Mouse (Mus musculus) G1E (cell line): Measurements from ENCODE around the gene Iffo1. TPM values are rescaled to one million over a fixed set of nuclear protein-coding genes. Genes with fewer than 3 reads are reported as not detected.
A peak's percentile ranks its signal among the peaks of the same experiment; 100 is the strongest.

ENCODE experiments used
- ATAC-seq: 2 replicates; pipeline ENCODE4 v1.8.0; 2016; ENCODE audit warnings: mild to moderate bottlenecking; ENCODE audit not compliant: insufficient number of reproducible peaks, poor library complexity, low FRiP score, severe bottlenecking; ENCODE audit errors: extremely low read depth
- DNase-seq: peaks from one replicate; pipeline ENCODE4 v3.0.0; 2012; ENCODE audit warnings: low spot score
- H3K27me3 ChIP-seq: 2 replicates; pipeline ENCODE4 v1.6.1; 2012; ENCODE audit warnings: mild to moderate bottlenecking, low read length, inconsistent platforms; ENCODE audit not compliant: insufficient read depth
- H3K36me3 ChIP-seq: replicated peaks from 2 replicates; pipeline ENCODE3; 2012; ENCODE audit warnings: mild to moderate bottlenecking, inconsistent platforms
- H3K4me1 ChIP-seq: 2 replicates; pipeline ENCODE4 v1.6.1; 2012; ENCODE audit warnings: low read depth, low read length, inconsistent platforms, mixed read lengths; ENCODE audit not compliant: insufficient read depth
- H3K4me3 ChIP-seq: 2 replicates; pipeline ENCODE4 v1.5.1; 2012; ENCODE audit warnings: low read depth, mild to moderate bottlenecking, inconsistent platforms, low read length, moderate library complexity, mixed read lengths
- H3K9me3 ChIP-seq: replicated peaks from 2 replicates; pipeline ENCODE4 v1.6.1; 2012; ENCODE audit warnings: inconsistent platforms
- CTCF ChIP-seq: IDR thresholded peaks from 2 replicates; pipeline ENCODE4 v1.5.1; 2012; ENCODE audit warnings: low read depth, low read length, inconsistent platforms, mixed read lengths
- GATA1 ChIP-seq: IDR thresholded peaks from 2 replicates; pipeline ENCODE4 v1.6.1; 2012; ENCODE audit warnings: borderline replicate concordance, low read length, inconsistent platforms, mixed read lengths
- GATA2 ChIP-seq: IDR thresholded peaks from 2 replicates; pipeline ENCODE4 v1.6.1; 2012; ENCODE audit warnings: low read depth, low read length, inconsistent platforms, borderline replicate concordance
- POLR2AphosphoS5 ChIP-seq: IDR thresholded peaks from 2 replicates; pipeline ENCODE4 v1.6.1; 2012; ENCODE audit warnings: low read depth, low read length, inconsistent platforms; ENCODE audit not compliant: insufficient replicate concordance
- TAL1 ChIP-seq: conservative IDR thresholded peaks from 2 replicates; pipeline ENCODE4 v1.6.1; 2012; ENCODE audit warnings: low read depth, low read length, inconsistent platforms, mixed read lengths
- polyA plus RNA-seq: library from polyadenylated mRNA; stranded (reverse); fragments of >175 nt; gene quantifications from 2 replicates; pipeline ENCODE4 v1.2.3, GENCODE M21; 2012
- total RNA-seq, 2 experiments: library from RNA; stranded (forward) in 1 of 2; stranded (reverse) in 1 of 2; fragments of 200-1000 nt in 1 of 2; fragments of >200 nt in 1 of 2; fragmentation: Nextera tagmentation in 1 of 2; gene quantifications; 2 replicates each; pipeline ENCODE4 v1.2.3; 2014 to 2017

The Iffo1 gene
- total and polyA plus RNA-seq, 3 experiments: 14.5 to 26.9 (median 25.1) TPM

GRCm38 (mm10) chr6:125149569-125149950 lies 4.5 kb downstream of the Iffo1 start:
- no peak for DNase-seq
- Histone ChIP-seq H3K4me1 (peaks cover 83% of the 10 kb centered on the region), H3K9me3 (no peaks in the 10 kb centered on the region), H3K4me3 (no peak overlapping the region), H3K27me3 (no peaks in the 10 kb centered on the region), H3K36me3 (peaks cover 87% of the 10 kb centered on the region)
- ATAC-seq: no peak
- no peak for TF ChIP-seq GATA2
- no peak for TF ChIP-seq GATA1
- no peak for TF ChIP-seq POLR2AphosphoS5
- TF ChIP-seq CTCF: no peak
- no peak for TF ChIP-seq TAL1

GRCm38 (mm10) chr6:125152212-125153017 lies 7.4 kb downstream of the Iffo1 start:
- ATAC-seq: peak; percentile 69
- peaks cover 95% of the 10 kb centered on the region for H3K36me3 ChIP-seq
- H3K9me3 ChIP-seq: no peaks in the 10 kb centered on the region
- H3K4me1 ChIP-seq: peaks cover 80% of the 10 kb centered on the region
- TF ChIP-seq CTCF: no peak
- no peak for TF ChIP-seq POLR2AphosphoS5
- no peak for TF ChIP-seq GATA2
- peak; percentile 35 for DNase-seq
- H3K4me3 ChIP-seq: peak overlapping the region; percentile 64; the same call in 1 of the 2 replicates
- no peaks in the 10 kb centered on the region for H3K27me3 ChIP-seq

- ATAC-seq (no peak), DNase-seq (no peak)
- Histone ChIP-seq H3K9me3 (no peaks in the 10 kb centered on the region), H3K36me3 (peaks cover 95% of the 10 kb centered on the region), H3K4me1 (peaks cover 76% of the 10 kb centered on the region), H3K4me3 (peak overlapping the region; percentile 64; the same call in 1 of the 2 replicates), H3K27me3 (no peaks in the 10 kb centered on the region)
- TF ChIP-seq GATA2: no peak
- TF ChIP-seq CTCF: no peak
- TF ChIP-seq TAL1: no peak
- no peak for TF ChIP-seq GATA1
- TF ChIP-seq POLR2AphosphoS5: no peak
Observed at GRCm38 (mm10) chr6:125153018-125153389, 8.0 kb downstream of the Iffo1 start.

GRCm38 (mm10) chr6:125153682-125154081 lies 8.6 kb downstream of the Iffo1 start:
- peaks cover 71% of the 10 kb centered on the region for H3K4me1 ChIP-seq
- TF ChIP-seq CTCF: no peak
- no peak for TF ChIP-seq GATA2
- no peak for TF ChIP-seq POLR2AphosphoS5
- no peak for TF ChIP-seq TAL1
- TF ChIP-seq GATA1: no peak
- ATAC-seq (no peak), DNase-seq (no peak)
- peaks cover 92% of the 10 kb centered on the region for H3K36me3 ChIP-seq
- no peaks in the 10 kb centered on the region for H3K27me3 ChIP-seq
- H3K4me3 ChIP-seq: no peak overlapping the region
- H3K9me3 ChIP-seq: no peaks in the 10 kb centered on the region

GRCm38 (mm10) chr6:125154550-125154949 lies 9.5 kb downstream of the Iffo1 start:
- H3K4me3 ChIP-seq: no peak overlapping the region
- H3K27me3 ChIP-seq: no peaks in the 10 kb centered on the region
- H3K36me3 ChIP-seq: peaks cover 92% of the 10 kb centered on the region
- peaks cover 71% of the 10 kb centered on the region for H3K4me1 ChIP-seq
- ATAC-seq (no peak), DNase-seq (no peak)
- no peaks in the 10 kb centered on the region for H3K9me3 ChIP-seq
- TF ChIP-seq POLR2AphosphoS5: no peak
- no peak for TF ChIP-seq GATA2
- no peak for TF ChIP-seq TAL1

- TF ChIP-seq GATA2 (no peak), CTCF (no peak), TAL1 (no peak), POLR2AphosphoS5 (no peak), GATA1 (no peak)
- H3K4me1 ChIP-seq: peaks cover 73% of the 10 kb centered on the region
- no peaks in the 10 kb centered on the region for H3K27me3 ChIP-seq
- H3K9me3 ChIP-seq: no peaks in the 10 kb centered on the region
- peaks cover 94% of the 10 kb centered on the region for H3K36me3 ChIP-seq
- ATAC-seq (no peak), DNase-seq (no peak)
- no peak overlapping the region for H3K4me3 ChIP-seq
Observed at GRCm38 (mm10) chr6:125155262-125155661, 10.2 kb downstream of the Iffo1 start.
